Mouse (Mus musculus): ENCODE measurements at regions not wholly inside any gene's neighbourhood (a gene's known extent, or its start where the extent isn't known, plus 50 kb on each side); places are given as distances from the start of the nearest gene placed in this dataset.

- no peak for TF ChIP-seq CTCF (IDR thresholded peaks at IDR 0.05; ENCODE audit: control insufficient read depth, insufficient read depth, insufficient replicate concordance, low read depth, low read length)
- TF ChIP-seq POLR2A (IDR thresholded peaks at IDR 0.05; ENCODE audit: control insufficient read depth, low read depth, low read length), result no peak
Observed at GRCm38 (mm10) chr16:86604166-86604565, 702.5 kb upstream of the Adamts5 start.
